Mouse (Mus musculus): ENCODE data around the gene Ergic3. TPM values are rescaled to one million over a fixed set of nuclear protein-coding genes. Genes with fewer than 3 reads are reported as not detected.

Gene Ergic3
- polyA plus RNA-seq, 1 experiment: 444 TPM

GRCm38 (mm10) chr2:156065099-156066041 is 57.5 kb downstream of the Ergic3 start, which contains the start of gene Spag4:
Gene Spag4, plus strand, starts transcription at chr2:156065175.
- Histone ChIP-seq H3K27me3 (ENCODE audit: control insufficient read depth, insufficient read depth, low read length) (no peaks in the 10 kb centered on the region; the same call in 1 of the 2 replicates), H3K36me3 (ENCODE audit: control insufficient read depth, insufficient read depth, low read length) (no peaks in the 10 kb centered on the region; the same call in 1 of the 2 replicates), H3K4me3 (ENCODE audit: low read depth, low read length) (peak within 1 kb of the TSS; percentile 81), H3K27ac (ENCODE audit: insufficient read depth, low read depth, low read length) (no peak within 1 kb of the TSS), H3K4me1 (ENCODE audit: control insufficient read depth, insufficient read depth, insufficient read length, low read length) (peaks cover 6% of the 10 kb centered on the region)
- under 1% methylated on average over 81 of the region's 81 CpGs for WGBS
- TF ChIP-seq POLR2A (IDR thresholded peaks at IDR 0.05; ENCODE audit: low read depth, low read length) (no peak), CTCF (IDR thresholded peaks at IDR 0.05; ENCODE audit: extremely low read depth, insufficient read length, insufficient replicate concordance, low read depth, low read length) (no peak)

GRCm38 (mm10) chr2:156066126-156066525 is 58.3 kb downstream of the Ergic3 start:
- Histone ChIP-seq H3K27ac (ENCODE audit: insufficient read depth, low read depth, low read length) (no peak overlapping the region), H3K27me3 (ENCODE audit: control insufficient read depth, insufficient read depth, low read length) (no peaks in the 10 kb centered on the region; the same call in 1 of the 2 replicates), H3K36me3 (ENCODE audit: control insufficient read depth, insufficient read depth, low read length) (peaks cover 1% of the 10 kb centered on the region; the same call in 1 of the 2 replicates), H3K4me3 (ENCODE audit: low read depth, low read length) (peak overlapping the region; percentile 81), H3K4me1 (ENCODE audit: control insufficient read depth, insufficient read depth, insufficient read length, low read length) (peaks cover 6% of the 10 kb centered on the region)
- TF ChIP-seq CTCF (IDR thresholded peaks at IDR 0.05; ENCODE audit: extremely low read depth, insufficient read length, insufficient replicate concordance, low read depth, low read length): no peak
- no peak for TF ChIP-seq POLR2A (IDR thresholded peaks at IDR 0.05; ENCODE audit: low read depth, low read length)
- 33% methylated on average over 10 of the region's 10 CpGs for WGBS

Other genes with a start within 250 kb of the Ergic3 start
- 0.22 and 2.4 TPM in 2 replicates for gene Mmp24, start 232.7 kb upstream of the Ergic3 start, polyA plus RNA-seq (2012; rRNA removed)
- gene BC029722, start 188.6 kb upstream of the Ergic3 start, polyA plus RNA-seq (2012; rRNA removed): 23.6 and 38.3 TPM in 2 replicates
- 231 and 467 TPM in 2 replicates for gene Eif6, start 181.1 kb upstream of the Ergic3 start, polyA plus RNA-seq (2012; rRNA removed)
- gene Fam83c, start 173.2 kb upstream of the Ergic3 start, polyA plus RNA-seq (2012; rRNA removed): 0.34 and 0.89 TPM in 2 replicates
- 9.0 and 9.6 TPM in 2 replicates for gene Uqcc1, start 77.7 kb upstream of the Ergic3 start, polyA plus RNA-seq (2012; rRNA removed)
- not detected in 2 replicates for gene Gm15557, start 67.3 kb upstream of the Ergic3 start, polyA plus RNA-seq (2012; rRNA removed)
- not detected in 2 replicates for gene Gdf5, start 62.7 kb upstream of the Ergic3 start, polyA plus RNA-seq (2012; rRNA removed)
- 4.1 and 8.7 TPM in 2 replicates for gene Cep250, start 51.6 kb upstream of the Ergic3 start, polyA plus RNA-seq (2012; rRNA removed)
- gene 6430550D23Rik, start 68 bp upstream of the Ergic3 start, polyA plus RNA-seq (2012; rRNA removed): 0.38 and 0.87 TPM in 2 replicates
- 0.14 and 11.5 TPM in 2 replicates for gene Fer1l4, start 44.9 kb downstream of the Ergic3 start, polyA plus RNA-seq (2012; rRNA removed)
- gene Spag4, start 57.1 kb downstream of the Ergic3 start, polyA plus RNA-seq (2012; rRNA removed): 0.30 and 0.49 TPM in 2 replicates
- 18.6 and 51.2 TPM in 2 replicates for gene Cpne1, start 103.9 kb downstream of the Ergic3 start, polyA plus RNA-seq (2012; rRNA removed)
- 3.6 and 10.6 TPM in 2 replicates for gene Rbm12, start 103.9 kb downstream of the Ergic3 start, polyA plus RNA-seq (2012; rRNA removed)
- gene Gm28036, start 119.0 kb downstream of the Ergic3 start, polyA plus RNA-seq (2012; rRNA removed): 0.42 and 0.74 TPM in 2 replicates
- 162 and 200 TPM in 2 replicates for gene Romo1, start 136.0 kb downstream of the Ergic3 start, polyA plus RNA-seq (2012; rRNA removed)
- 32.2 and 40.3 TPM in 2 replicates for gene Nfs1, start 136.1 kb downstream of the Ergic3 start, polyA plus RNA-seq (2012; rRNA removed)
- gene Rbm39, start 172.2 kb downstream of the Ergic3 start, polyA plus RNA-seq (2012; rRNA removed): 35.4 and 49.5 TPM in 2 replicates
- gene Phf20, start 188.4 kb downstream of the Ergic3 start, polyA plus RNA-seq (2012; rRNA removed): 3.0 and 7.1 TPM in 2 replicates